ENCODE assay signal across 32 mouse cellular contexts in genomic region chr11:86231781-86232350, GRCm38 (mm10). TPM values are rescaled to one million over a fixed set of nuclear protein-coding genes. Genes with fewer than 3 reads are reported as not detected.
DNase-seq lines count a peak whose midpoint lies in the region; ATAC-seq lines count a peak whose summit lies in the region.
"Had no signal": no experiment of that assay in that cellular context is flagged by ENCODE, and none has a peak within 500 bp of the region (broad histone marks: within the 10 kb centered on the region; RNA-seq: fewer than 3 reads in every experiment).

No protein-coding gene starts in this region.

- no peak overlapping the region for H3K4me2 ChIP-seq in kidney, embryonic 14.5 days (replicated peaks; ENCODE audit: low read depth, low read length)
- no peak overlapping the region for H3K4me2 ChIP-seq in kidney, embryonic 15.5 days
- H3K4me2 ChIP-seq: embryonic facial prominence, embryonic 13.5 days; forebrain, embryonic 12.5 days; heart, embryonic 15.5 days; hindbrain, embryonic 14.5 days; intestine, embryonic 15.5 days; limb, embryonic 15.5 days; liver, embryonic 15.5 days; midbrain, embryonic 15.5 days; neural tube, embryonic 12.5 days; stomach, embryonic 15.5 days had no signal

- H3K4me1 ChIP-seq in kidney, embryonic 14.5 days (ENCODE audit: control insufficient read depth, insufficient read depth, low read length) = no peaks in the 10 kb centered on the region
- H3K4me1 ChIP-seq in kidney, embryonic 15.5 days = peaks cover 5% of the 10 kb centered on the region; the same call in 1 of the 2 replicates
- H3K4me1 ChIP-seq in midbrain, embryonic 10.5 days = no peaks in the 10 kb centered on the region
- H3K4me1 ChIP-seq: embryonic facial prominence, embryonic 13.5 days; forebrain, embryonic 12.5 days; heart, embryonic 15.5 days; intestine, embryonic 15.5 days; limb, embryonic 15.5 days; liver, embryonic 15.5 days; midbrain, embryonic 15.5 days; neural tube, embryonic 12.5 days; stomach, embryonic 15.5 days had no signal

- H3K36me3 ChIP-seq in kidney, embryonic 14.5 days (ENCODE audit: control insufficient read depth, insufficient read depth, low read length) = peaks cover 57% of the 10 kb centered on the region
- peaks cover 80% of the 10 kb centered on the region for H3K36me3 ChIP-seq in kidney, embryonic 15.5 days
- H3K36me3 ChIP-seq in midbrain, embryonic 10.5 days = peaks cover 96% of the 10 kb centered on the region

- no peak for ATAC-seq in kidney, embryonic 14.5 days (ENCODE audit: low FRiP score, low TSS enrichment)
- ATAC-seq in kidney, embryonic 15.5 days (replicated peaks; ENCODE audit: low FRiP score) = 0 out of 2 replicates have a peak, but pooled peaks have one; percentile 49
- ATAC-seq: intestine, embryonic 15.5 days; midbrain, embryonic 15.5 days; Patski had no signal

- no peak overlapping the region for H3K9ac ChIP-seq in kidney, embryonic 14.5 days (ENCODE audit: low read depth, low read length)
- H3K9ac ChIP-seq in kidney, embryonic 15.5 days = no peak overlapping the region
- H3K9ac ChIP-seq: embryonic facial prominence, embryonic 13.5 days; forebrain, embryonic 12.5 days; heart, embryonic 15.5 days; hindbrain, embryonic 14.5 days; intestine, embryonic 15.5 days; limb, embryonic 15.5 days; liver, embryonic 15.5 days; midbrain, embryonic 15.5 days; neural tube, embryonic 12.5 days; stomach, embryonic 15.5 days had no signal

- no peaks in the 10 kb centered on the region for H3K9me3 ChIP-seq in kidney, embryonic 14.5 days (ENCODE audit: control insufficient read depth, low read length)
- no peaks in the 10 kb centered on the region for H3K9me3 ChIP-seq in kidney, embryonic 15.5 days (replicated peaks)
- H3K9me3 ChIP-seq in midbrain, embryonic 10.5 days (replicated peaks) = no peaks in the 10 kb centered on the region
- H3K9me3 ChIP-seq: embryonic facial prominence, embryonic 13.5 days; forebrain, embryonic 12.5 days; G1E; heart, embryonic 15.5 days; intestine, embryonic 15.5 days; limb, embryonic 15.5 days; liver, embryonic 15.5 days; midbrain, embryonic 15.5 days; neural tube, embryonic 12.5 days; stomach, embryonic 15.5 days had no signal

- H3K27ac ChIP-seq in kidney, embryonic 14.5 days (ENCODE audit: low read depth, low read length) = no peak overlapping the region
- peak overlapping the region; percentile 52; the same call in 1 of the 2 replicates for H3K27ac ChIP-seq in kidney, embryonic 15.5 days
- no peak overlapping the region for H3K27ac ChIP-seq in midbrain, embryonic 10.5 days (replicated peaks)
- H3K27ac ChIP-seq: embryonic facial prominence, embryonic 13.5 days; forebrain, embryonic 12.5 days; gastrocnemius, adult 2 months; heart, embryonic 15.5 days; hindbrain, embryonic 14.5 days; intestine, embryonic 15.5 days; layer of hippocampus, adult 2 months; left cerebral cortex, adult 2 months; limb, embryonic 15.5 days; liver, embryonic 15.5 days; midbrain, embryonic 15.5 days; neural tube, embryonic 12.5 days; stomach, embryonic 15.5 days had no signal

- WGBS in kidney, embryonic 14.5 days = 86% methylated on average over 13 of the region's 13 CpGs
- WGBS in kidney, embryonic 15.5 days = 90% methylated on average over 13 of the region's 13 CpGs
- WGBS in midbrain, embryonic 10.5 days = 95% methylated on average over 13 of the region's 13 CpGs

- H3K27me3 ChIP-seq in kidney, embryonic 14.5 days (ENCODE audit: control insufficient read depth, insufficient read depth, low read length) = no peaks in the 10 kb centered on the region
- H3K27me3 ChIP-seq in kidney, embryonic 15.5 days = no peaks in the 10 kb centered on the region
- no peaks in the 10 kb centered on the region for H3K27me3 ChIP-seq in midbrain, embryonic 10.5 days (ENCODE audit: low read depth, poor library complexity, severe bottlenecking)
- H3K27me3 ChIP-seq: embryonic facial prominence, embryonic 13.5 days; forebrain, embryonic 12.5 days; heart, embryonic 15.5 days; intestine, embryonic 15.5 days; limb, embryonic 15.5 days; liver, embryonic 15.5 days; midbrain, embryonic 15.5 days; neural tube, embryonic 12.5 days; Patski; stomach, embryonic 15.5 days had no signal

- peak; percentile 57 for DNase-seq in kidney, adult 11 months
- peak; percentile 17 to 31 for DNase-seq in B cell, adult 2 months
- DNase-seq in kidney, postnatal 36 days = peak; percentile 68 to 70
- DNase-seq in cerebellum, adult 8-10 months = no peak
- no peak for DNase-seq in left cerebral cortex, adult 9 months (ENCODE audit: low spot score in 2 of 2)
- no peak for DNase-seq in midbrain, embryonic 10.5 days (ENCODE audit: low spot score)
- DNase-seq: cerebellum, adult 18-20 months; cerebellum, postnatal 25 days; gastrocnemius, adult 2 months; heart, postnatal 4 days; left cerebral cortex, postnatal 4 days; lung, postnatal 4 days; right cerebral cortex, adult 18-20 months; right cerebral cortex, postnatal 4 days; thymus, postnatal 25 days had no signal

- H3K4me3 ChIP-seq in kidney, embryonic 14.5 days (ENCODE audit: low read length) = no peak overlapping the region
- H3K4me3 ChIP-seq in kidney, embryonic 15.5 days (replicated peaks) = no peak overlapping the region
- no peak overlapping the region for H3K4me3 ChIP-seq in midbrain, embryonic 10.5 days
- H3K4me3 ChIP-seq: embryonic facial prominence, embryonic 13.5 days; erythroblast, embryonic 14.5 days; forebrain, embryonic 12.5 days; gastrocnemius, adult 2 months; heart, embryonic 15.5 days; intestine, embryonic 15.5 days; layer of hippocampus, adult 2 months; left cerebral cortex, adult 2 months; limb, embryonic 15.5 days; liver, embryonic 15.5 days; midbrain, embryonic 15.5 days; neural tube, embryonic 12.5 days; stomach, embryonic 15.5 days had no signal

RNA-seq across cellular contexts. Expression of gene Ints2, which starts 25.5 kb away (rescaled TPM):
- polyA plus RNA-seq in kidney, embryonic 14.5 days (2014; fragmentation: Nextera tagmentation; extraction: Ambion mirVana) = 21.7 and 35.7 TPM in 2 replicates
- 30.5 and 36.1 TPM in 2 replicates for polyA plus RNA-seq in kidney, embryonic 15.5 days (2015; fragmentation: Nextera tagmentation; extraction: Ambion mirVana)
- polyA plus RNA-seq in midbrain, embryonic 10.5 days (2016; fragmentation: Nextera tagmentation; extraction: Ambion mirVana) = 48.1 and 51.9 TPM in 2 replicates

RNA-seq across cellular contexts. Expression of gene Brip1, which starts 30.9 kb away (rescaled TPM):
- polyA plus RNA-seq in kidney, embryonic 14.5 days (2014; fragmentation: Nextera tagmentation; extraction: Ambion mirVana) = 9.7 and 14.8 TPM in 2 replicates
- 9.9 and 10.7 TPM in 2 replicates for polyA plus RNA-seq in kidney, embryonic 15.5 days (2015; fragmentation: Nextera tagmentation; extraction: Ambion mirVana)
- polyA plus RNA-seq in midbrain, embryonic 10.5 days (2016; fragmentation: Nextera tagmentation; extraction: Ambion mirVana) = 10.7 and 12.4 TPM in 2 replicates

Comparison
In these comparisons a context has a peak if more than half of its experiments do, and no peak if none do; other contexts are left out.
1. DNase-seq: peak in kidney, adult 11 months (single experiment), B cell, adult 2 months (2 of 2) and kidney, postnatal 36 days (2 of 2); none in cerebellum, adult 8-10 months (single experiment), left cerebral cortex, adult 9 months (0 of 2) and midbrain, embryonic 10.5 days (single experiment).